Mouse (Mus musculus) T-cell, adult 2 months (primary cell): ENCODE measurements around the gene Gpcpd1.

Experiments
- DNase-seq: peaks from one replicate; pipeline ENCODE4 v3.0.0; 2022; ENCODE audit warnings: low spot score

Gpcpd1 gene

GRCm38 (mm10) chr2:132517194-132517836 is 70.2 kb downstream of the Gpcpd1 start:
- no peak for DNase-seq

GRCm38 (mm10) chr2:132516130-132517030 is 71.1 kb downstream of the Gpcpd1 start:
- peak; percentile 72 for DNase-seq

- no peak for DNase-seq
Observed at GRCm38 (mm10) chr2:132515607-132516006, 71.9 kb downstream of the Gpcpd1 start.

- DNase-seq: no peak
Observed at GRCm38 (mm10) chr2:132515076-132515475, 72.5 kb downstream of the Gpcpd1 start.

GRCm38 (mm10) chr2:132514353-132514752 is 73.2 kb downstream of the Gpcpd1 start:
- DNase-seq: no peak

GRCm38 (mm10) chr2:132513371-132514181 is 74.0 kb downstream of the Gpcpd1 start:
- peak; percentile 19 for DNase-seq

GRCm38 (mm10) chr2:132512977-132513351 is 74.6 kb downstream of the Gpcpd1 start:
- no peak for DNase-seq

- DNase-seq: peak; percentile 84
Observed at GRCm38 (mm10) chr2:132512051-132512976, 75.2 kb downstream of the Gpcpd1 start.

GRCm38 (mm10) chr2:132511011-132511818 is 76.3 kb downstream of the Gpcpd1 start:
- peak; percentile 31 for DNase-seq

- peak; percentile 66 for DNase-seq
Observed at GRCm38 (mm10) chr2:132509714-132510113, 77.8 kb downstream of the Gpcpd1 start.

- peak; percentile 33 for DNase-seq
Observed at GRCm38 (mm10) chr2:132509261-132509660, 78.3 kb downstream of the Gpcpd1 start.

- DNase-seq: no peak
Observed at GRCm38 (mm10) chr2:132507521-132507920, 80.0 kb downstream of the Gpcpd1 start.

- DNase-seq: no peak
Observed at GRCm38 (mm10) chr2:132507091-132507490, 80.4 kb downstream of the Gpcpd1 start.

- DNase-seq: no peak
Observed at GRCm38 (mm10) chr2:132505828-132506227, 81.7 kb downstream of the Gpcpd1 start.

GRCm38 (mm10) chr2:132498344-132498743 is 89.2 kb downstream of the Gpcpd1 start:
- no peak for DNase-seq

- no peak for DNase-seq
Observed at GRCm38 (mm10) chr2:132497412-132498135, 90.0 kb downstream of the Gpcpd1 start.

GRCm38 (mm10) chr2:132493184-132493583 is 94.3 kb downstream of the Gpcpd1 start:
- DNase-seq: no peak

GRCm38 (mm10) chr2:132485454-132485853 is 102.1 kb downstream of the Gpcpd1 start:
- DNase-seq: peak; percentile 36

GRCm38 (mm10) chr2:132481547-132481946 is 106.0 kb downstream of the Gpcpd1 start:
- no peak for DNase-seq
